Mouse (Mus musculus): ENCODE results near the gene Galp.

DNA sequence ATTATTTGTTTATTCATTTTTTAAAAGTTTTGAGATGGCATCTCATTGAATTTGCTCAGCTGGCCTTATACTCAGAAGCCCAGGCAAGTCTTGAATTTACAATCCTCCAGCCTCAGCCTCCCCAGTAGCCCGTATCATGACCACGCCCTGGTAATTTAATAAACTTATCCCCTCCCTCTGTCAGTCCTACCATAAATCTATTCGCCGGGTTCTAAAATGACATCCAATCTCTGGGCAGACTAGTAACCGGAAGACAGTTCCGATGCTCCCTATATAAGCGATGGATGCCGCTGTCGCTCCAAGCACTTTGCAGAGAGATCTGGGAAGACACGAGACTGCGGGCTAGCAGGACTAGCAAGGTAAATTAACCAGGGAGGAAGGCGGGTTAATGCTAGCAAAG, 25.1 kb downstream of the Galp start, which contains the start of gene Zscan5b:
- no peak for TF ChIP-seq CTCF (IDR thresholded peaks at IDR 0.05; ENCODE audit: low read depth)
- no peak for TF ChIP-seq EP300 (optimal IDR thresholded peaks at IDR 0.05)
